Mouse (Mus musculus): ENCODE data around the gene Prkar1b.

- TF ChIP-seq CTCF (IDR thresholded peaks at IDR 0.05; ENCODE audit: low read depth, low read length) (no peak), POLR2A (IDR thresholded peaks at IDR 0.05; ENCODE audit: extremely low read depth, insufficient read depth, low read length) (no peak)
These were observed 662 bp downstream of the Prkar1b start for GRCm38 (mm10) chr5:139149006-139149672.

Data from liver, adult 2 months (tissue).